Mouse (Mus musculus) retina, postnatal 7 days (tissue): Measurements from ENCODE around the gene LTO1.
A peak's percentile ranks its signal among the peaks of the same experiment; 100 is the strongest.

Experiments
- DNase-seq: peaks from one replicate; pipeline ENCODE4 v3.0.0-alpha.2; 2012; ENCODE audit warnings: low read depth, low spot score

The LTO1 gene

DNA sequence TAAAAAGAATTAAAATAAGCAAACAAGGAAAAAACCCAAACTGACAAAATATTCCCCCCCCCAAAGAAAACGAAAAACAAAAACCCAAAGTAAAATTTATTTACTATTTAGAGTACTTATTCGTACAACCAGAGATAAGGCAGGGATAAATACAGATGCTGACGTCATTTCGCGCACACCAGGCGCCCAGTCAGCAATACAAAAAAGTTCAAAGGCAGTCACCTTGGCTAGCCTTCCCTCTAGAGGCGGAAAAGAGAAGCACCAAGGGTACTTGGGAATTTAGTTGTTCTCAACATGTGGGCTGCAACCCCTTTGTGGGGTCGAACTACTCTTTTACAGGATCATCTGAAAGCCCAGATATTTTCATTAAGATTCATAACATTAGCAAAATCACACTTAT lies 7.1 kb upstream of the LTO1 start:
- DNase-seq = no peak

- DNase-seq = no peak
Observed at GRCm38 (mm10) chr7:144908705-144909104, 6.2 kb upstream of the LTO1 start.

- no peak for DNase-seq
Observed at GRCm38 (mm10) chr7:144911121-144911520, 3.8 kb upstream of the LTO1 start.

DNA sequence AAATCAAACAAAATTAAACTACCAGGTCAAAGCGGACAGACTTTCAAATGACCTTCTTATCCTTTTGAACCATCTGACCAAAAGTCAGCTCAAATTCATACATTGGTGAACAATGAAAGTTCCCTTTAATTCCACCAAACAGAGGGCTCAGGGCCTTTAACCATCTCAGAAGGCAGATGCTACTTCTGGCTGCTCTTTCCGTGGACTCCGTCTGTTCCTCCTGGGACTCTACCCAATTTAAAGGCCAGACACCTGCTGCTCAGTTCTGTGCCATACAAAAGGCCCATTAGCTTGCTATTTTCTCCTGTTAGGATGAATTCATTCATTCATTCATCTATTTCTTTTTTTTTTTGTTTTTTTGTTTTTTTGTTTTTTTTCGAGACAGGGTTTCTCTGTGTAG lies 2.0 kb upstream of the LTO1 start:
- no peak for DNase-seq

- DNase-seq = no peak
Observed at GRCm38 (mm10) chr7:144914296-144914947, 478 bp upstream of the LTO1 start.

- no peak for DNase-seq
Observed at GRCm38 (mm10) chr7:144918823-144919222, 3.9 kb downstream of the LTO1 start.

DNA sequence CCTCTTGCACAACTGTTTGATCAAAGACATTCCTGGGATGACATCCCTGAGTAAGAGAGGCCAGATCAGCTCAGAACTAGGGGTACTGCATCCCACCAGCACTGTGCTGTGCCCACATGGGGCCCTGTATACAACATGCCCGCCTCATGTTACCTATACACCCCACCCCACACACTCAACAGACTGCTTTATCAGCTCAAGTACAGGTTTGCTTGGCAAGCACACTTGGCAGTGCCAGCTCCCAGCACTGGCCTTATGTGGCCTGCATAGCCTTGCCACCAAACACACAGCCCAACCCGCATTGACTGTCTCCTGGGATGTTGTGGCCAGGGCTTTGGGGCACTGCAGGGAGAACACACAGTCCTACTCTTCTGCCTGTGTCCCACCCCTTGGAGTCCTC lies 12.7 kb downstream of the LTO1 start:
- no peak for DNase-seq

DNA sequence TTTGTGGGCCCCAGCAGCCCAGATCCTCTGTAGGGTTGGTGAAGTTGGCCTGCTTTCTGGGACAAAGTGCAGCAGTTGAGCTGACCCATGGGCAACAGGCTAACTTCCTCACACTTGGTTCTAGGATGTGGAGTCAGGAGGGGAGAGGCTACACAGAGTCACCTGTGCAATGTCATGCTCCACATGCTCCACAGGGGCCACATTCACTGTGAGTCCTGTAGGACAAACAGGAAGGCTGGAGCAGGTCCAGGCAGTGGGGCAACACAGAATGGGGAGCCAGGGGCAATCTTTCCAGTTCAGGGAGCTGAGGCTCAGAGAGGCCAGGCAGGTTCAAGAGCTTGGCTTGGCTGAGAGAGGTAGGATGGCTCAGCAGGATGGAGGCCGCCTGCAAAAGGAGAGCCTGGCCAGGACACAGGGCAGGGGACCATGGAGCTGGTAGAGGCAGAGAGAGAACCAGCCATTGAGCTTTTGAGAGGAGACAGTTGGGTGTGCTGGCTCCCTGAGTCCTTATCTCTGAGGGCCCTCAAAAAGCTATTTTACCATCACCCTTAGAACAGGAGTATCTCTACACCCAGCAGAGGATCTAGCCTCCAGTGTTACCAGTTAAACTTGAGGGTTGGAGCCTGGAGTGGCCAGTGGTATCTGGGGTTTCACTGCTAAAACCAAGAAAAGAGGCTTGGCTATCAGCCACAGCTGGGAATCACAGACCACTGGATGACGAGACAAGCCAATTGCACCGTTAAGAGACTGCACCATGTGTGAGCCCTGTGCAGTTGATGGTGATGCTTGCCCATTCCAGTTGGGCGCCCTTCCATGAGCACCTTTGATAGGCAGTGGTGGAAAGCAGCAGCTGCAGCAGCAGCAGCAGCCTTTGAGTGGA lies 13.3 kb downstream of the LTO1 start:
- no peak for DNase-seq

DNA sequence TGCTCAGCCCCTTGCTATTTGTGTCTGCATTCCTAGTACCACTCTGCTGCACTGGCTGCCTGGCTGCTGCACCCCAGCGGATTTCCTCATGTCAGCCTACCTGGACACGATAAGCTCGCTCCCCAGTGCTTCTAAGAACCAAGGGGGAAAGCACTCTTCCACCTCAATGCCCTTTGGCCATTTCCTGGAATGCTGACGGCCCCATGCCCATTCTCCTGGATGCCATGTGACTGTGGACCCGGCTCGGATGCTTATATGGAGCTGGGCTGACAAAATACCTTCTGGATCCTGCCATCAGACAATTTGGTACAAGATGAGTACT lies 13.9 kb downstream of the LTO1 start:
- DNase-seq = no peak

DNA sequence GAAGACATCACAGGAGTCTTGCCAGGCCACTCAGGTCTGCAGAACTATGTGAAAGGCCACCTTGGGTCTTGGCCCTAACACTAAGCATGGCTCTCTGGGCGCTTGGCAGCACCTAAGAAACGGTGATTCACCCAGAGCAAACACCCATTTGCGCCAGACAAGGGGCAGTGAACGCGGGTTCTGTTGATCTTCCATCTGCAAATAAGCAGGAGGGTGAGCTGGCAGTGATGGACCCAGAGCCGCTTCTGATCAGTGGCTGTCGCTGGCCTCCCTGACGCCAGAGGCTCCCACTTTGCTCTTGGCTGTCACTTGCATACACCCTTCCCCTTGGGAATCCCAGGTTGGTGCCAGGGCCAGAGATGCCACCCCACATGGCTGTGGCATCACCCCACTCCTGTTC lies 14.6 kb downstream of the LTO1 start:
- DNase-seq = no peak

DNA sequence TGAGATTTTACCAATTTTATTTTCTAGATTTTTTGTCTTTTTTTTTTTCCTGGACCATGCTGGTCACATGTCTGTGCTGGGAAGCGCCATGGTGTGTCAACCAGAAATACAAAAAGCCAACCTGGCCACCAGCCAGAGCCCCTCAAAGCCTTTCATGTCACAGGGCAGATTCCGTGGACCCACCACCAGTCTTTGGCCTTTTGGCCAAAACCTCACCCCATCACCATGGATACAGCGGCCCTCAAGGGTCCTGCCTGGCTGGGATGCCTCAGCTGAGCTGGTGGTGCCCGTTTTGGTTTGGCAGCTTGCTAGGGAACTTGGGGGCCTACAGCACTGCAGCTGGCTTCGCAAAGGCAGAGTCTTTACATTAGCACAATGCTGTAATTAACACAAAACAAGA lies 15.0 kb downstream of the LTO1 start:
- no peak for DNase-seq

- DNase-seq = no peak
Observed at GRCm38 (mm10) chr7:144931778-144932177, 16.9 kb downstream of the LTO1 start.

DNA sequence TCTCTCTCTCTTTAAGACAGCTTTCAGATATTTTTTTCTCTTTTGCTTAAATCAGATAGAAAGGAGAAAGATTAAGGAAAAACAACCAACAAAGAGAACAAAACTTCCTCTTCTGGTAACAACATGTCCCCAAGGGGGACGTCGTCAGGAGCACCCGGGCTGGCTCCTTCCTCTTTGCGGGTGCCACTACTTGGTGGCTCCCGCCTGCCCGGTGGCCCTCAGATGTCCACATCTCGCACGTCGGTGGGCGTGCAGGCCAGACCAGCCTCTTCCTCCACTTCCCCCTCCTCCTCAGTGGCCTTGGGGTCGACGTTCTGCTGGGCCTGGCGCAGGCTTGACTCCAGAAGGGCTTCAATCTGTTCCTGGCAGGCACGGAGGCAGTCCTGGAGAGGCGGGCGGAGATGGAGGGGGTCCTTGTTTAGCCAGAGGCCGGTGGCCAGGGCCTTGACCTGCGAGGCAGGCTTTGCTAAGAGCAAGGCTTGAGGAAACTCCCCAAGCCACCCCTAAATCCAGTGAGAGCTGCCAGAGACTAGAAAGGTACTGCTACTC lies 17.6 kb downstream of the LTO1 start:
- DNase-seq = no peak

DNA sequence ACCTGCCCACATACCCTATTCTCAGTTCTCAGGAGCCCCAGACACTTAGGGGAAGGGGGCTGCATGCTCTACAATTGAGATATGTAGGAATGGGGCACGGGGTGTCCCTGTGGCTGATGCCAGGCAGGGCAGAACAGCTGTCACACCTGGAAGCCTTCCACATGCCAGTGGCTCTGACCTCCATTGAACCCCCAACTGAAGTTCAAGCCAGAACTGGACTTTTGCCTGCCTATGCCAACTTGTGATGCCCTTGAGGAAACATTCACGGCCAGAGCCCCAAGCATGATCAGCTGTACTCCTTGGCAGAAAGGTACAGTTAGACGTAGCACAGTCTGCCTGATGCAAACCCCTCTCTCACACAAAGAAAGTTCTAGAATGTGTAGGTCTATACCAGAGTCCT lies 18.4 kb downstream of the LTO1 start:
- no peak for DNase-seq

DNA sequence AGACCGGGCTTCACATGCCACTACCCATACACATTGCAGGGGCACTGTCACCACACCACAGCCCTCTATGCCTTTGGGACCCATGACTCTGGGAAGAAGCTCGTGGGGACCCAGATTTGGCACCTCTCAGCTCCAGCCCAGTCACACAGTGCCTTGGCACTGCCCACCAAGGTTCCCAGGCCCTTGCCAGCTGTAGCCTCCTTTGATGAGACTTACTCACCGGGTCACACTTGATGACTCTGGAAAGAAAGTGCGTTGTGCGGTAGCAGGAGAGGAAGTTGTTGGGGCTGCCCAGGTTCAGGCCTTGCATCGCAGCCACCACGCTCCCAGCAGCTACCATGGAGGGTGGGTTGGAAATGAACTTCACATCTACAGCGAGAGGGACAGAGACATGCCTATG lies 18.9 kb downstream of the LTO1 start:
- DNase-seq = no peak

- DNase-seq = no peak
Observed at GRCm38 (mm10) chr7:144934901-144935300, 20.0 kb downstream of the LTO1 start.

- DNase-seq = no peak
Observed at GRCm38 (mm10) chr7:144935563-144935962, 20.7 kb downstream of the LTO1 start.

GRCm38 (mm10) chr7:144936311-144936880 lies 21.5 kb downstream of the LTO1 start:
- DNase-seq = no peak

- peak; percentile 81 for DNase-seq
Observed at GRCm38 (mm10) chr7:144937490-144937889, 22.6 kb downstream of the LTO1 start.

DNA sequence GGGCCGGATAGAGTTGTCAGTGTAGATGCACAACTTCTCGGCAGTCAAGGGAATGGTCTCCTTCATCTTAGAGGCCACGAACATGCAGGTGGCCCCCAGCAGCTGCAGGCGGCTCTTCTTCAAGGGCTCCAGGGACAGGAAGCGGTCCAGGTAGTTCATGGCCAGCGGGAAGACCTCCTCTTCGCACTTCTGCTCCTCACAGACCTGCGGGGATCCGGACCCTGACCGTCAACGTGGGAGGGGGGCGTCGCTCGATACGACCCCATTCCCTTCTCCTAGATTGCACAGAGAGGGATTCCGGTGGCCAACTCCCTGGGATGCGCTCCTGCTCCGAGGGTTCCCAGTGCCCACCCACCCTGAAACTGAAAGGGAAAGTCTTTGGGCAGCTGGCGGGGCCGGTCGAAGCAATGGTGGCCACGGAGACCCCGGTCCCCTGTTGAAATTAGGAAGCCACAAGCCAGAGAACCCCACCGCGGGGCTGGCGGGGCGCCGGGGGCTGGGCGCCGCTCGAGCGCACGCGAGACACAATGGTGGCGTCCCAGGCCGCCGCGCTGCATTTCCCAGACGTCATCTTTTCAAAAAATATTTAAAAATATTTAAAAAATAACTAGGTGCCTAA lies 23.1 kb downstream of the LTO1 start:
- DNase-seq = no peak

- DNase-seq = no peak
Observed at GRCm38 (mm10) chr7:144938661-144939343, 23.9 kb downstream of the LTO1 start.
